Mouse (Mus musculus): ENCODE results near the gene 4930404N11Rik.

DNA sequence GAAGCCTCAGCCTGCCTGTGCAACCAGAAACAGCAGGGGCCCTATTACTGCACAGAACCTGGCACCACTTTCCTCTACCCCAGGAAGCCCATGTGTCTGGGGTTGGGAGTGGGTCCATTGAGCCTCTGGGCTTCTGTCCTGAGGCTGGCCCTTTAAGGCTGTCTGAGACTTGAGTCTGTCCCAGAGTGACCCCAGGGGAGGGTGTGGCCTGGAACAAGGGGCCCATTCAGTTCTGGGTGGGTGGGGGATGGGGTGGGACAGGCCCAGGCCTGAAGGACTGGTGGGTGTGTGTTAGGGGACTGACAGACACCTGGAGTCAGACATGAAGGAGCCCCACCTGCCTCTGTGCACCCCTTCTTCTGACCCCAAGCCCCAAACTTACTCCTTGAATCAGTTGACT is 49.1 kb upstream of the 4930404N11Rik start:
- no peak for TF ChIP-seq TAL1 (IDR thresholded peaks at IDR 0.05; ENCODE audit: low read length)
- no peak for TF ChIP-seq GATA1 (IDR thresholded peaks at IDR 0.05; ENCODE audit: low read length)
